Mouse (Mus musculus): ENCODE results near the gene Slc26a10. TPM values are rescaled to one million over a fixed set of nuclear protein-coding genes. Genes with fewer than 3 reads are reported as not detected.
"Not testable (repeated sequence)": the region's sequence is repeated elsewhere in the genome, so short reads cannot be mapped to it uniquely, and the experiment has no call there.

Slc26a10 gene
- polyA plus RNA-seq, 1 experiment = 6.4 TPM

DNA sequence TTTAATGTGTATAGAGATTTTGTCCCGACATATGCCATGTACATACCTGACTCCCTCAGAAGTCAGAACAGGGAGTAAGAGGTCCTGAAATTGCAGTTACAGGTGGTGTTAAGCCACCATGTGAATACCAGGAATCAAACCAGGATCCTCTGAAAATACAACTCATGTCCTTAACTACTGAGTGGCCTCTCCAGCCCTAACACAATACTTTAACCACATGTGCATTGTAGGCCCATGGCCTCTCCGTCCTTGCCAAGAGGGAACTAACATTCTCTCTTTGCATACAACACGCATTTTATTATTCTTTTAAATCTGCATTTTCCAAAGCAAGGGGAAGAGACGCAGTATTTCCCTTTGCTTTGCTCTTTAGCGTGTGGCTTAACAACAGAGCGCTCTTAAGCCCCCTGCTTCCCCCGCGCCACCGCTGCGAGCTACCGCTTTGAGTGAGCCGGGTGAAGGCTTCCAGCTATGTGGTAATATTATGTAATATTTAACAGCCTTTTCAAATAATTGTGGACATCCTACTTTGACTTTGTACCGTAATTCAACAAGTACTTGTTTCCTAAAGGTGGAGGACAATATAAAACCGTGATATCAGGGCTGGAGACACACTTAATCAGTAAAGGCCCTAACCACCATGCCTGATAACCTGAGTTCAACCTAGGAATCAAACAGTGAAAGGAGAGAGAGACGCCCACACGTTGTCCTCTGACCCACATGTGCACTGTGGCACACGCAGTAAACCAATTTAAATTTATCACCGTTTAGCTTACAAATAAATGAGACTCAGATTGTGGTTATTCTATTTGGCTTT lies 41.9 kb downstream of the Slc26a10 start:
- WGBS = 83% methylated on average over 18 of the region's 18 CpGs
- TF ChIP-seq CTCF (IDR thresholded peaks at IDR 0.05; ENCODE audit: borderline replicate concordance, control insufficient read depth, extremely low read depth, insufficient read depth, low read length, poor library complexity) (no peak), POLR2A (IDR thresholded peaks at IDR 0.05; ENCODE audit: control insufficient read depth, extremely low read depth, insufficient read depth, low read length, poor library complexity) (no peak)

DNA sequence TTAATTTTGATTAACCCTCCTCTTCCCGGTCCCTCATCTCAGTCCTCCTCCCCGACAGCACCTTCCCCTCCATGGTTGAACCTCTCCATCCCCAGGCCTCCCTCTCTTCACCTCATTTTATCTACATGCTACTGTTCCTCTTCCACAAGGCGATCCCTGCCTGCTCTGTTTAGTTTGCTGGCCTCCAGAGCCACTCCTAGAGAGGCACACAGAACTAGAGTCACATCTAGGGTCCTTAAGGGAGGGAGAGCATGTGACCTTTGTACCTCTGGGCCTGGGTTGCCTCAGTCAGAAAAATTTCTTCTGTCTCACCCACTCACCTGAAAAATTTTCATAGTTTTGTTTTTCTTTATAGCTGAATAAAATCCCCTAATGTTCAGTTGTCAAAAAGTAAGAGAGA lies 42.5 kb downstream of the Slc26a10 start:
- Histone ChIP-seq H3K4me3 (ENCODE audit: control insufficient read depth, insufficient read depth, low read length) (no peak overlapping the region), H3K4me1 (replicated peaks; ENCODE audit: control insufficient read depth, insufficient read depth, low read length) (peaks cover 48% of the 10 kb centered on the region), H3K36me3 (ENCODE audit: control insufficient read depth, insufficient read depth, low read length) (no peaks in the 10 kb centered on the region), H3K27ac (ENCODE audit: control insufficient read depth, insufficient read depth, low read length) (peak overlapping the region; percentile 60), H3K27me3 (ENCODE audit: control insufficient read depth, insufficient read depth, low read length) (no peaks in the 10 kb centered on the region)
- no peak for TF ChIP-seq CTCF (IDR thresholded peaks at IDR 0.05; ENCODE audit: borderline replicate concordance, control insufficient read depth, extremely low read depth, insufficient read depth, low read length, poor library complexity)
- TF ChIP-seq POLR2A (IDR thresholded peaks at IDR 0.05; ENCODE audit: control insufficient read depth, extremely low read depth, insufficient read depth, low read length, poor library complexity) = no peak
- 88% methylated on average over 3 of the region's 3 CpGs for WGBS
- no peak for DNase-seq

More for the DNA sequence above, 41.9 kb downstream of the Slc26a10 start:
- Histone ChIP-seq H3K27me3 (ENCODE audit: control insufficient read depth, insufficient read depth, low read length) (no peaks in the 10 kb centered on the region), H3K4me1 (replicated peaks; ENCODE audit: control insufficient read depth, insufficient read depth, low read length) (peaks cover 48% of the 10 kb centered on the region), H3K4me3 (ENCODE audit: control insufficient read depth, insufficient read depth, low read length) (no peak overlapping the region), H3K27ac (ENCODE audit: control insufficient read depth, insufficient read depth, low read length) (no peak overlapping the region), H3K36me3 (ENCODE audit: control insufficient read depth, insufficient read depth, low read length) (no peaks in the 10 kb centered on the region)
- DNase-seq = no peak

DNA sequence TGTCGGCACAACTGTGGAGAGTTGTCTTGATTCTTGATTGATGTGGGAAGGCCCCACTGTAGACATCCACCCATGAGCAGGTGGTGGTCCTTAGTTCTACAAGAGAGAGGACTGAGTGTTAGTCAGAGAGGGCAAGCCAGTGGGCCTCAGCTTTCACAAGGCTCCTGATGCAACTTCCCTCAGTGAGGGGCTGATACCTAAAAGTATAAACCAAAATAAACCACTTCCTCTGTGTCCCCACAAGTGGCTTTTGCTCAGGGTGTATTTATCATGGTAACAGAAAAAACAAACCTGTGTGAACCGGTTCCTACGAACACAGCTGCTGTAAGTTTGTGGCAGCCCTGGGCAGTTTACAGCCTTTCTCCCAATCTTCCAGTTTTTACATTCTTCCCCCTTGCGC lies 43.9 kb downstream of the Slc26a10 start:
- H3K27ac ChIP-seq (ENCODE audit: control insufficient read depth, insufficient read depth, low read length) = peak overlapping the region; percentile 88

DNA sequence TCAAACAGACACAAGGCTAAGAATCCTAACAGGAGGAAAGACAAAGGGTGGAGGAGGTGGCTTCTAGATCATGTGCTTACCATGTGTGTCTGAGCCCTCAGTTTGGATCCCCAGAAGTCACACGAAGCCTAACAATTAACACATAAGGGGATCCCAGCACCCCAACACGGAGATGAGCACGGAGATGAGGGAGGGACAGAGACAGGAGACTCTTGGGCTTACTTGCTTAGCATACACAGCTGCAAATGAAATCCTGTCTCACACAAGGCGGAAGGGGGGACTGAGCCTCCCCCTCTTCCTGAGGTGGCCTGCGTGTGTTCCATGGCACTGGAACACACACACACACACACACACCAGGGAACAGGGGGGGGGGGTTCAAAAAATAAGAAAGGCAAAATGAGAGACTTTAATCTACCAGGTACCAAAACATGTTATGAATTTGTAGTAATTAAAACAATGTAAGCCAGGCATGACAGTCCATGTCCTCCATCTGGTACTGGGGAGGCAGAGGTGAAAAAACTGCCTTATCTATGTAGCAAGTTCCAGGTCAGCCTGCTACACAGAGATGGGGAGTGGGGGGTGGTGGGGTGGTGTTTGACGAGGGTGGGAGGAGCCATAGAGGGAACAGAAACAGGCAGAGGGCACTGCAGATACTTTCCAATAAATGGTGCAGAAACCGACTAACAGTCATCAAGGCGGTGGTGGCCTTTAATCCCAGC lies 45.2 kb downstream of the Slc26a10 start:
- no peak overlapping the region for H3K4me3 ChIP-seq (ENCODE audit: control insufficient read depth, insufficient read depth, low read length)
- no peaks in the 10 kb centered on the region for H3K27me3 ChIP-seq (ENCODE audit: control insufficient read depth, insufficient read depth, low read length)
- 10% methylated on average over 8 of the region's 8 CpGs for WGBS
- H3K27ac ChIP-seq (ENCODE audit: control insufficient read depth, insufficient read depth, low read length) = peak overlapping the region; percentile 88
- peaks cover 27% of the 10 kb centered on the region for H3K4me1 ChIP-seq (replicated peaks; ENCODE audit: control insufficient read depth, insufficient read depth, low read length)
- no peaks in the 10 kb centered on the region for H3K36me3 ChIP-seq (ENCODE audit: control insufficient read depth, insufficient read depth, low read length)
- peak; percentile 66 for DNase-seq
- no peak for TF ChIP-seq CTCF (IDR thresholded peaks at IDR 0.05; ENCODE audit: borderline replicate concordance, control insufficient read depth, extremely low read depth, insufficient read depth, low read length, poor library complexity)
- TF ChIP-seq POLR2A (IDR thresholded peaks at IDR 0.05; ENCODE audit: control insufficient read depth, extremely low read depth, insufficient read depth, low read length, poor library complexity) = 0 out of 2 replicates have a peak, but pooled peaks have one; percentile 33

More for the DNA sequence above, 43.9 kb downstream of the Slc26a10 start:
- no peaks in the 10 kb centered on the region for H3K27me3 ChIP-seq (ENCODE audit: control insufficient read depth, insufficient read depth, low read length)
- H3K36me3 ChIP-seq (ENCODE audit: control insufficient read depth, insufficient read depth, low read length) = no peaks in the 10 kb centered on the region
- WGBS = 4% methylated on average over 4 of the region's 4 CpGs
- peaks cover 38% of the 10 kb centered on the region for H3K4me1 ChIP-seq (replicated peaks; ENCODE audit: control insufficient read depth, insufficient read depth, low read length)
- H3K4me3 ChIP-seq (ENCODE audit: control insufficient read depth, insufficient read depth, low read length) = no peak overlapping the region
- DNase-seq = peak; percentile 50
- TF ChIP-seq POLR2A (IDR thresholded peaks at IDR 0.05; ENCODE audit: control insufficient read depth, extremely low read depth, insufficient read depth, low read length, poor library complexity) = no peak
- no peak for TF ChIP-seq CTCF (IDR thresholded peaks at IDR 0.05; ENCODE audit: borderline replicate concordance, control insufficient read depth, extremely low read depth, insufficient read depth, low read length, poor library complexity)

DNA sequence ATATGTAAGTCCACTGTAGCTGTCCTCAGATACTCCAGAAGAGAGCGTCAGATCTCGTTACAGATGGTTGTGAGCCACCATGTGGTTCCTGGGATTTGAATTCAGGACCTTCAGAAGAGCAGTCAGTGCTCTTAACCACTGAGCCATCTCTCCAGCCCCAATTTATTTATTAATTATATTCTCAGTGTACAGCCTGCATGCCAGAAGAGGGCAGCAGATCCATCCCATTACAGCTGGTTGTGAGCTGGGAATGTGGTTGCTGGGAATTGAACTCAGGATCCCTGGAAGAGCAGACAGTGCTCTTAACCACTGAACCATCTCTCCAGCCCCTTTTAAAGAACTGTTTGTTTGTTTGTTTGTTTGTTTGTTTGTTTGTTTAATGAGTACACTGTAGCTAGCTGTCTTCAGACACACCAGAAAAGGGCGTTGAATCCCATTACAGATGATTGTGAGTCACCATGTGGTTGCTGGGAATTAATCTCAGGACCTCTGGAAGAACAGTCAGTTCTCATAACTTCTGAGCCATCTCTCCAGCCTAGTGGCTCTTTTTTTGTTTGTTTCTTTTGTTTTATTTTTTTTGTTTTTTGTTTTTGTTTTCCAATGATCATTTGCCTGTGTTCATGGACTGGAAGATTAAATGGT lies 45.9 kb downstream of the Slc26a10 start:
- not testable (repeated sequence) for H3K27ac ChIP-seq (ENCODE audit: control insufficient read depth, insufficient read depth, low read length); H3K36me3 ChIP-seq (ENCODE audit: control insufficient read depth, insufficient read depth, low read length); H3K4me3 ChIP-seq (ENCODE audit: control insufficient read depth, insufficient read depth, low read length); H3K27me3 ChIP-seq (ENCODE audit: control insufficient read depth, insufficient read depth, low read length)
- H3K4me1 ChIP-seq (replicated peaks; ENCODE audit: control insufficient read depth, insufficient read depth, low read length) = peaks cover 27% of the 10 kb centered on the region
- 94% methylated on average over 3 of the region's 3 CpGs for WGBS
- DNase-seq = peak; percentile 33

DNA sequence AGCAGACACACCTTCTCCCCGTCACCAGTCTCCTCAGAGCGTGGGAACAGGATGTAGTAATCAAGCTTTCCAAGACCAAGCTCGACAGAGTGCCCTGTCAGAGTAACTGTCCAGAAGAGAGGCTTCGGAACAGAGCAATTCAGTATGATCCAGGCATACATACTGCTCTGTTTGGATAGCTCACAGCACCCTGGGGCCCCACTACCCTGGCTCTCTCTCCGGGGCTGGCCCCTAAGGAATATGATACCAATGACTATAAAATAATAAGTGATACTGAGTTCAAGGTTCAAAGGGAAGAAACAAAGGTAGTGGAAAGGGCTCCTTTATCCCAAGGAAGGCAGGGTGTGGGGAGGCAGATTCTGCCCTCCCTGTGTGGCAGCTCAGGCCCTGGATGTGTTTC lies 48.0 kb downstream of the Slc26a10 start:
- Histone ChIP-seq H3K36me3 (ENCODE audit: control insufficient read depth, insufficient read depth, low read length) (no peaks in the 10 kb centered on the region), H3K27ac (ENCODE audit: control insufficient read depth, insufficient read depth, low read length) (no peak overlapping the region), H3K4me1 (replicated peaks; ENCODE audit: control insufficient read depth, insufficient read depth, low read length) (peaks cover 24% of the 10 kb centered on the region), H3K4me3 (ENCODE audit: control insufficient read depth, insufficient read depth, low read length) (no peak overlapping the region), H3K27me3 (ENCODE audit: control insufficient read depth, insufficient read depth, low read length) (no peaks in the 10 kb centered on the region)
- WGBS = 86% methylated on average over 5 of the region's 5 CpGs
- DNase-seq = no peak
- no peak for TF ChIP-seq CTCF (IDR thresholded peaks at IDR 0.05; ENCODE audit: borderline replicate concordance, control insufficient read depth, extremely low read depth, insufficient read depth, low read length, poor library complexity)
- no peak for TF ChIP-seq POLR2A (IDR thresholded peaks at IDR 0.05; ENCODE audit: control insufficient read depth, extremely low read depth, insufficient read depth, low read length, poor library complexity)
